Mouse (Mus musculus): ENCODE measurements around the gene Ssu72.
"Not testable (repeated sequence)": the region's sequence is repeated elsewhere in the genome, so short reads cannot be mapped to it uniquely, and the experiment has no call there.

Gene Ssu72

GRCm38 (mm10) chr4:155700425-155700824 is 4.2 kb upstream of the Ssu72 start:
- no peak for DNase-seq (ENCODE audit: low spot score in 2 of 2)

GRCm38 (mm10) chr4:155703425-155703929 is 1.1 kb upstream of the Ssu72 start:
- no peak for DNase-seq (ENCODE audit: low spot score in 2 of 2)

GRCm38 (mm10) chr4:155705592-155705929 is 961 bp downstream of the Ssu72 start:
- no peak for DNase-seq (ENCODE audit: low spot score in 2 of 2)

- DNase-seq (ENCODE audit: low spot score in 2 of 2), result no peak
These were observed 4.0 kb downstream of the Ssu72 start for GRCm38 (mm10) chr4:155708582-155708981.

GRCm38 (mm10) chr4:155708988-155709387 is 4.4 kb downstream of the Ssu72 start:
- DNase-seq (ENCODE audit: low spot score in 2 of 2), result no peak

GRCm38 (mm10) chr4:155710521-155711252 is 6.1 kb downstream of the Ssu72 start:
- DNase-seq (ENCODE audit: low spot score in 2 of 2), result no peak

- no peak for DNase-seq (ENCODE audit: low spot score in 2 of 2)
These were observed 17.1 kb downstream of the Ssu72 start for GRCm38 (mm10) chr4:155721668-155722083.

- DNase-seq (ENCODE audit: low spot score in 2 of 2), result no peak
These were observed 23.4 kb downstream of the Ssu72 start for GRCm38 (mm10) chr4:155727993-155728392.

GRCm38 (mm10) chr4:155733267-155733666 is 28.7 kb downstream of the Ssu72 start:
- no peak for DNase-seq (ENCODE audit: low spot score in 2 of 2)

GRCm38 (mm10) chr4:155734350-155734941 is 29.8 kb downstream of the Ssu72 start, which contains the start of gene Tmem240:
Tmem240 (plus strand) TSS chr4:155734800.
- peak; percentile 89 for DNase-seq (ENCODE audit: low spot score in 2 of 2)

GRCm38 (mm10) chr4:155734951-155735702 is 30.5 kb downstream of the Ssu72 start:
- DNase-seq (ENCODE audit: low spot score in 2 of 2), result peak in 1 of 2 experiments; percentile 36

GRCm38 (mm10) chr4:155735788-155736187 is 31.2 kb downstream of the Ssu72 start:
- no peak for DNase-seq (ENCODE audit: low spot score in 2 of 2)

- no peak for DNase-seq (ENCODE audit: low spot score in 2 of 2)
These were observed 31.8 kb downstream of the Ssu72 start for GRCm38 (mm10) chr4:155736421-155736820.

GRCm38 (mm10) chr4:155738262-155738661 is 33.7 kb downstream of the Ssu72 start:
- no peak for DNase-seq (ENCODE audit: low spot score in 2 of 2)

- DNase-seq (ENCODE audit: low spot score in 2 of 2), result no peak
These were observed 34.6 kb downstream of the Ssu72 start for GRCm38 (mm10) chr4:155739152-155739551.

GRCm38 (mm10) chr4:155739741-155740636 is 35.4 kb downstream of the Ssu72 start:
- DNase-seq (ENCODE audit: low spot score in 2 of 2), result no peak

- not testable (repeated sequence) for DNase-seq (ENCODE audit: low spot score in 2 of 2)
These were observed 36.1 kb downstream of the Ssu72 start for GRCm38 (mm10) chr4:155740681-155741080.

GRCm38 (mm10) chr4:155742684-155743083 is 38.1 kb downstream of the Ssu72 start:
- DNase-seq (ENCODE audit: low spot score in 2 of 2), result no peak

GRCm38 (mm10) chr4:155744474-155744873 is 39.9 kb downstream of the Ssu72 start:
- DNase-seq (ENCODE audit: low spot score in 2 of 2), result no peak

- DNase-seq (ENCODE audit: low spot score in 2 of 2), result no peak
These were observed 40.5 kb downstream of the Ssu72 start for GRCm38 (mm10) chr4:155745136-155745535.

- DNase-seq (ENCODE audit: low spot score in 2 of 2), result no peak
These were observed 41.5 kb downstream of the Ssu72 start for GRCm38 (mm10) chr4:155746036-155746548.

All from urinary bladder, postnatal 4 days (tissue).